Mouse (Mus musculus) kidney, adult 18-20 months (tissue): ENCODE measurements at regions not wholly inside any gene's neighbourhood (a gene's known extent, or its start where the extent isn't known, plus 50 kb on each side); places are given as distances from the start of the nearest gene placed in this dataset.

Experiments
- DNase-seq: peaks from one replicate; pipeline ENCODE4 v3.0.0; 2021

DNA sequence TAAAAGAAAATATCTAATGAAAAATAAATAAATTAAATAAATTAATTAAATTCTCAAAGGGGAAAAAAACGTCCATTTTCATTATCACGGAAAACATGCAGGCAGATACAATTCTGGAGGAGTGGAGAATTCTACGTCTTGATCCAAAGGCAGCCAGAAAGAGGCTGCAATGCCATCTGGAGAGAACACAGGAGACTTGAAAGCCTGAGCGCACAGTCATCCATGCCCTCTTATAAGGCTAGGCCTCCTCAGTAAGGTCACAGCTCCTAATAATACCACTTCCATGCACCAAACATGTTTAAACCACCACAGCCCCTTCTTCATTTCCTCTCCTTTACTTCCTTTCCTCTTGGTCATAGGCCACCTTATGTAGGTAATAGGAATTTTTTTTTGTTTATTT is 307.1 kb downstream of the Etv1 start:
- DNase-seq: no peak

DNA sequence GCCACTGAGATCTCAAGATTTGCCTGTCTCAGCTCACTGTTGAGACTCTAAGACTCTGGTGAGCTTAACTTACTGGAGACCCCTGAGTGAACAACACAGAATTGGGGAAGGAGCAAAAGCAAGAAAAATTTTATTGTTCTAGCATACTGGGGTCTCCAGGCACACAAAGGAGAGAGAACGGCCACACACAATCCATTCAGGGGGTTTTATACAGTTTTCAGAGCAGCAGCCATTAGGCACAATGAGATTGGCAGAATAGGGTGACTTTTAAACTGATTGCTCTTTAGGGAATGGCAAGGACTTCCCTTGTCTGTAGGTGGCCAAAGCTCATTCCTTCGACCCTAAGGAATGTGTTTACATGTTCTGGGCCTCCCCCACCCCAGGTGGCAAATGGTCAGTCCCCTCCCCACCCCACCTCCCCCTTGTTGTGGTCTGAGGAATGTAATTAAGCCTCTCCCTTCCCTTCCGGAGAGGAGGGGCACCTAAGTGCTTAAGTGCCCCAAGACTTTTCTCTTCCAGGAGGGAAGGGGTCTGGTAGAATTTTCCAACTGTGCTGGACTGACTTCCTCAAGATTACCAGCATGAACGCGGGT is 315.6 kb downstream of the Etv1 start:
- DNase-seq: no peak

DNA sequence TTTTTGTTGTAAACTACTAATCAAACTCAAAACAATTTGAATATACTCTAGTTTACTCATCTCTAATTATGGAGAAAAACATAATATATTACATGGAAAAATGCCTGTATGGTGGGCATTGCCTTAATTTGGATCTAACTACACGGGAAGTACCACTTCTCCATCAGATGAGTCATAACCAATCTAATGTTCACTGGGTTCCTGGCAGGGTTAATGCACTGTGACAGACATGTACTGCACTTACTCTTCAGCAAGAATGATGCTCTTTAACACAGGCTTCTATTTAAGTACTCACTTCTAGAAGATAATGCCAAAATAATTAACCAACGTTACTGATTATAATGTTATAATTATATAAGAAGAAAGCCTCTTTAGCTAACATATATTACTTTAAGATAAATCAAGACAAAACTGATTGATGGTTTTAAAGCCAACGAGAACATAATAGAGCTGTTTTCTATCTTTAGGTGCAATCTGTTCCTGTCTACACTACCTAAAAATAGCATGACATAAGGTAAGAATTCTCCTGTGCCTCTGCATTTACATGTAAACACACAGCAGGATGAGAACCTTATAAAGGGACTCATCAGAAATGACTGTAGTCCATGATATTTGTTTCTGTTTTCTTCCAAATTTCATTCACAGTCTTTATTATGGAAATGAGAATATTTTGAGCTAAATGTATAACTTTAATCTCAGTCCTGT is 344.4 kb downstream of the Etv1 start:
- no peak for DNase-seq

DNA sequence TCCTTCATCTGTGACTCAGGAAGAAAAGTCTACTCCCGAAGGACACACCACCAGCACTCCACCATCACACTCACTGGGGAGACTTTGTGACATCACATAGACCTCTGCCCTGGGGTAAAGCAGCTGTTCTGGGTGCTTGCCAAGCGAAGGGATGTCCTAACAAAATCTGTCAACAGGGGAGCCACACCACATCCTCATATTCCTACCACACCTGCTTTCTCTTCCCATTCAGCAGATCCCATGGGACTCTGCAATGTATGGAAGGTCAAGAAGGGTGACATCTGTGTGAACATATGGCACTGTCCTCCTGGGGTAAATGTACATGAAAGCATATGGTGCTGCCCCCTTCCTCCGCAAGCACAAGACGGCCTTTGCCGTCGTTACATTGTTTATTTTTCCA is 375.5 kb downstream of the Etv1 start:
- no peak for DNase-seq

DNA sequence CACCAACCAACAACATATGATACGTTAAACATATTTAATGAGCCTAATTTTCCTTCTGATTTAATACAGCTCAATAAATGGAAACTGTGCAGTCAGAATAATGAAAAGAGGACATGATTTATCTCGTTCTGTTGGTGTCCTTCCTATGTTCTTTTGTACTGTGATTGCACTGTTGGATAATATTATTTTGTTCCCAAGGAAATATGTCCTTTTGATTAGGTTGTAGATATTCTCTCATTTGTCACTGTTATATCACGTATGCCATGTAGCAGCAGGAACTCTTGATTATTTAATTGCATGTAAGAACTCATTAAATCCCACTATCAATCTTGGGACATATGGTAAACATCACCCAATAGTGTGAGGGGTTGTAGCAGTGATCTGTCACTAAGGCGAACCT is 397.8 kb downstream of the Etv1 start:
- DNase-seq: no peak

DNA sequence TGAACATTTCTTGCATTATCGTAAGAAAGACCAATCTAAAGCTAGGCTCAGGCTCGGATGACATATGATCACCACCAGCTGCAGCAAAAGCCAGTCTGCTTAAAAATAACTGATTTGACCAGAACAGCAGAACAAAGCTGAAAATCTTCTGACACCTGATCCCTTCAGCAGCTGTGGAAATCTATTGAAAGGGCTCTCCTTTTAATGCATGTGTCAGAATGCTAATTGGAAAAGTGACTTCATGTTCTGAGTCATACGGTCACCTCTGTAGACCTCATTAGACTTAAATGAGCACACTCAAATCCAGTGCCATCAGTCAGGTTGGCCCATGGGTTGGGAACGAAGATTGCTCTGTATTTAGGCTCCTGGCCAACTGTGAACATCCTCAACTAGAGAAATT is 444.9 kb downstream of the Etv1 start:
- DNase-seq: no peak

DNA sequence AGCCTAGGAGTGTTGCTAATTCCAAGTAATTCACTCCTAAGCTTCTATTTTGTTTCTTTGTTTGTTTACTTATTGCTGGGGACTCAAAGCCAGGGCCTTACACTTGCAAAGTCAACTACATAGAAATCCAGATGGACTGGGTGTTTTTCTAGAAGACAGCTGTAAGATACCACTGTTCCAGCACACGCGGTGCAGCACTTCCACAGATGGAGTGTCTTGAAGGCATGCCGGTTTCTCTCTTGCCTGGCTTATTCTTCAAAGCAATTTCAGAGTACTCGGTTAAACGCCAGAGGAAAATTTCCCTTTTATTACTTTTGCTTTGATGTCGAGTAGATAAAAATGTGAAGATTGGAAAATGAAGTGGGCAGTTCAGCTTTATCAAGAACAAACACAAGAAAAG is 477.4 kb downstream of the Etv1 start:
- DNase-seq: no peak

DNA sequence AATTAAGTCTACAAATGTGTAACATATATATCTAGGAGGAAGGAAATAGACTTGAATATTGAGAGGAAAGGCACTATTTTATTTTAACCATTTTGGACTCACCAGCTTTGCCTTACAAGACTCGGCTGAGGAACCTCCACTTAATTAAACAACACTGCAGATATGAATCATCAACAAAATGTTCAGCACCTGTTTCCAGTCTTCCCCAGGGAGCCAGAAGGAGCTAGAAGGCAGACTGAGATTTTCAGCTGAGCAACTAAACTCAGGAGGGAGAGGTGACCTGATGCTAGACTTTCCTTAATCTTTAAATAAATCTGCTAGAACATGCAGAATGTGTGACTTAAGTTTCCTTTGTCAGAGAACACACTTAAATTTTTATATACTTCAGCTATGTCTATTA is 478.4 kb downstream of the Etv1 start:
- DNase-seq: no peak

DNA sequence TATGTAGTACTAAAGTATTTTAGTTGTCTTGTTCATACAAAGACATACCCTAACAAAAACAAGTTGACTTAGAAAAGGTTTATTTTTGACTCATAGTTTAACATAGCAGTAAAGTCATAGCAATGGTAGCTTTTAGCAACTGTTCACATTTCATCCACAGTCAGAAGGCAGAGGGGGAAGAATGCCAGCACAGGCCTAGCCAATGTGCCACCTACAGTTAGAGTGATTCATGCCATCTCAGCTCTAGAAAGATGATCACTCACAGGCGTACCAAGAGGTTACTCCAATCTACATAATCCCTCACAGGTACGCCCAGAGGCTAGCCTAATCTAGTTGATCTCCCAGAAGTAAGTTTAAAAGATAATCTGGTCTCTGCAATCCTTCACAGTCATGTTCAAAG is 510.5 kb downstream of the Etv1 start:
- DNase-seq: no peak

DNA sequence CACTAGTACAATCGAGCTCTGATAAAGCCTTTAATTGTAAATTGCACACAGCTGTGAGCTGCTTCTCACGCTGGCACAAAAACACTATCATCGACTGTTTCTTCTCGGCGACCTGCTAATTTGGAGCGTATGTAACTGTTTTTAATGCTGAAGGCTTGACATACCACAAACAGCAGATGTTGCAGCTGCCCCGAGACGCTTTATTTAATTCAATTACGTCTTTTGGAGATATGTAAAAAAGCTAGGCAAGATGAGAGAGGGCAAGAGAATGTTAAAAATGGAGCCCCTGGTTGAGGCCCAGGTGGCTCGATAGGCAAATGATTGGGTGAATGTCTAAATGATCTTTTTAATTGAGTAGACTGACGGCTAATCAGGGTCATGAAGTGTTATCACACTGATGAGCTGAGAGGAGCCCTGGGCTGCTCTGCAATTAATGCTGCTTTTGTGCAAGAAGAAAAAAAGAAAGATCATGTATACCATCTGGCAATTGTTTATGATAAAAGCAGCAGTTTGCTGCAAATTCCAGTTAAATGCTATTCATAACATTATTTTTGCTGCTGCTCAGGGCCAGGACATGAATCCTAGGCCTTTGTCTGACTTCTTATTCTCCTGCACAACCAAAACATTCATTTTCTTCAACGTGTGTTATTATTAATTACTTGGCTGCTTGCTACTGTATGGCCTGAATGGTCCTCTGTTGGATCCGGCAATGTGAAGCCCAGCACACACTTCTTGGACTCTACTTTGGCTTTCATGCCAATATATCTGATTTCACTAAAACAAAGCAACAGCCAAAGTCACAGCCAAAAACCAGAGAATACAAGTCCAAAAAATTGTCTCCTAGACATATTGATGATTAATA is 522.4 kb downstream of the Etv1 start:
- no peak for DNase-seq

DNA sequence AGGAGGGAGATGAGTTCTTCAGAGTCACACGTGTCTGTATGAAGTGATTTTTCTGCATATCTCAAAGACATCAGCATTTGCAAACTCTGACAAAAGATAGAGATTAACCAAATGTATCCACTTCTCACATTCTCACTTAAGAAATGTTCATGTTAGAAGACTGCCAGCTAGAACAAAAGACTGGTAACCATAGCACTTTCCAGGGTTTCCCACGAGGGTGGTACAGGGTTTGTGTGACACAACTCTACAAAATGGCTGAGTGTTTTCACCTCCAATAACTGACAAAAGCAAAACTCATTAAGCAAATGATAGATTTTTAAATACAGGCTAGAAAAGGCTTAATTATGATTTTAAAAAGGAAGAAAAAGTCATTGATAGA is 523.0 kb downstream of the Etv1 start:
- DNase-seq: no peak

DNA sequence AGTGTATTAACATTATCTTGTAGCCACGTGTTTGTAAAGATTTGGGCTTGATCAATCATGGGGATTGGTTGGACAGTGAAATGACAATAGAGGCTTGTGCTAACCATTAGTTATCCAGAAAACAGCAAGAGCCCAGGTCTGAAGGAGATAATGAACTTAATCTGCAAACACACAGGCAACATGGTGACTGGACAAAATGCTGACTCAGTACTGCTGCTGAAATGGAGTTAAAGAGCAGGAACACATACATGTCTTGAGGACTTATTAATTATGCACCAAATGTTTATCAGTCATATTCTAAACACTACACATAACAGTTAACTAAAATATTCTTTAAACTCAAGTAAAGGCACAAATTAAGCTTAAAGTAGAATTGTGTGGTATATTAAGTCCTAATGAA is 528.6 kb downstream of the Etv1 start:
- DNase-seq: no peak

DNA sequence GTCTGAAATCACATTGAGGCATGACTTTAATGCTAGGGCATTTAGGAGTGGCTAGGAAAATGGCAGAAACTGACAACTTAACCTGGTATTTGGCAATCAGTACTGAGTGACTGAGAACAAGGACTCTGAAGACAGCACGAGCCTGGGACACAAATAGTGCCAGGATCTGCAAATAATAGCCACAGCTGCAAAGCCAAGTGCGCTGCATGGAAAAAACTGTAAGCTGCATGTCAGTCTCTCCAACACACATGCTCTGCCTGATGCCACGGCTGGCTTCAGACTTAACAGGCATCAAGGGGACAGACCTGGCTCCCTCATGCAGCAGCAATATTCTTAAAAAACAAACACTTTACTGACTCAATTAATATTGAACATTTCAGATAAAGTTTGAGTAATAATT is 530.7 kb downstream of the Etv1 start:
- no peak for DNase-seq

DNA sequence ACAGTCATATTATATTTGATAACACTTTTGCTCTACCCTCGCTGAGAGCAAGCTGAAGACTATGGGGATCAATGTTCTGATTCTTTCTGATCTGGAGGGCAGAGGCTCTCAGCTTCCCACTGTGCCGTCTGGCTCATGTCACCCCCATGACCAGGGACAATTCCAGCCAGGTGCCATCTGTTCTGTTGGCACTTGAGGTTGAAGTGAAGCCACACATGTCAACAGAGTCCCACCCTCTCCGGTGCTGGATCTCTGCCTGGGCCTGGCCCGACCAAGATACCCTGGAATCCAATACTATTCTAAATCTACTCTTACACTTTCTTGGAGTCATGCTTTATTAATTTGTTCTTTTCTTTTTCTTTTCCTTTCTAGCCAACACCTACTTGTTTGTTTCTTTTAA is 538.0 kb downstream of the Etv1 start:
- DNase-seq: no peak

DNA sequence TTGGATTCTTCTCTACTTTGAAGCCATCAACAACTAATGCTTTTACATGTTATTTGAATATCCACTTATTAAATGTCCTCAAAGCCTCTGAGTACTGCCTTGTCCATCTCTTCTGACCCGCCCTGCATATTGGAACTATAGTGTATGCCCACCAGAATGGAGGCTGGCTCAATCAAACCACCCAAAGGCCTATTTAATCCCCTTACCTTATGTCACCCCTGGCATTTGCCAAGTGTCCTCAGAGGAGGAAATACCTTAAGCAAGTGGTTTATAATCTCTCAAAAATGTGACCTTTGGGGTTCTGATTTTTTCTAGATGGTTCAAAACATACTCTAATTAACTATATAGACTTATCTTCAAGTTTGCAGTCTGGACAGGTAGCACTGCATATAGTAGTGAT is 542.3 kb downstream of the Etv1 start:
- no peak for DNase-seq

DNA sequence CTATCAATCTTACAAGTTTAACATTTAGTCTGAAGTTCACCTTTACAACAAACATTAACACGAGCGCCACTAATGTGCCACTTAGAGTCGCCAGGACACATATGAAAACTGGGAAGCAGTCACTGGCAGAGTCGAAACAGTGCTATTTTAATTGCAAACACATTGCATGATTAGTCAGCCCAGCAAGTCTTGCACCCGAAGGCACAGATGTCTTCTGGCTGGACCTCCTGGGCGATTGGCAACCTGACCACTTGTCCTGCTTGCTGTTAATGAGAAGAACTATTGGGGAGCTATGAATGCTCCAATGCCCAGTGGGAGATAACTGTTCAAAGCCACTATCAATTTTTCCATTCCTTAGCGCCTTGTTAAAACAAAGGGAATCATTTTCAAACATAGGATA is 547.0 kb downstream of the Etv1 start:
- DNase-seq: peak; percentile 11

DNA sequence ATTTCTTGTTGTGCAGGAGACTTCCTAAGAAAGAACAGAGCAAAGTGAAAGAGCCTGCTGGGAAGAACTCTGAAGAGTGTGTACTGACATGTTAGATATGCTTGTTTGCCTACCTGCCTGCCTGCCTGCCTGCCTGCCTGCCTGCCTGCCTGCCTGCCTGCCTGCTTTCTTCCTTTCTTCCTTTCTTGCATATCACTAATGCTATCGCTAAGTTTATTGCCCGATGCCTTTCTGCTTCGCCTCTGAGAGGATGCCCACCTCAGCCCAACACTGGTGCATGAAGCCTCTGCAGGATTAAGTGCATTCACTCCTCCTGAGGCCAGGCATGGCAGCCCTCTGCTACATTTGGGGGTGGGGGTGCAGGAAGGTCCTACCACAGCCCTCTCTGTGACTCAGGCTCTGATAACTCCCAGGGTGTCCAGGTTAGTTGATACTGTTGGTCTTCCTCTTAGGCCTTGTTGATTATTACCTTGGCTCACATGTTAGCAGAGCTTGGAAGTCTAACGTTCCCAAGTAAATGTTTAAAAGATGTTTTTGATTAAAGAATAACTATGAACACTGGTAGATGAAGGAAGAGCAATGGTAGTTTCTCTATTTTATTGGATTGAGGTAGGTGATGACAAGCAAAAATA is 547.6 kb downstream of the Etv1 start:
- DNase-seq: peak; percentile 18

DNA sequence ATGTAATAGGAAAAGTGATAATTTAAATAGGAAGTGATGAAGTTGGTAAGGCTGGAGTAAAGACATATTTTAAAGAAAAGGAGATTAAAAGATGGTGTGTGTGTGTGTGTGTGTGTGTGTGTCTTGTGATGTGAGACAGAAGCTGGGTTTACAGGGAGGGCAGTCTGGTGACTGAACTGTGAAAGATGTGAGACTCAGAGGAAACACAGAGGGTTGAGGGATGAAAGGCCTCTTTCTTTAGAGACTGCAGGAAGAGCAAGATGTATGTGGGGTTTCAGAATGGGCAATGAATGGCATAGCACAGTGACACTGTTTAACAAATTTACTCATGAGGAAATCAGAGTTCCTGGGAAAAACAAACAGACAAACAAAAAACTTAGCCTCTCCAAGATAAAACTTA is 549.2 kb downstream of the Etv1 start:
- DNase-seq: no peak

DNA sequence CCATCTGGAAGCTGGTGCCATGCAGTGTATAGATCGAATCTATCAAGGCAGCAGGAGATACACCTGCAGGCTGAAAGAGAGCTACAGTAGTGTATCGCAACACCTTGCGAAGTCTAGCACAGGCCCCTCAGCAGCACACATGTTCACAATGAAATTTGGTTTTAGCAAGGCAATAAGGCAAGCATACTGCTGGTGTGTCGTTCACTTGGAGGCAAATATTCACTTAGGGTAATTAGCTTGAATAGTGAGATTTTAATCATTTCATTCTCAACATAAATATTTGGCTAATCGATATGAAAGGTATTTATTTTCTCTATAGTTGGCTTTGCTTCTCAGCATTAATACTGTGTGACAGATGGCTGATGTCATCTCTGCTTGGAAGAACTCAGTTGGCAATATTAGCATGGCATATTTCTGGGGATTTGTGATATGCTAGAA is 559.9 kb downstream of the Etv1 start:
- DNase-seq: no peak

DNA sequence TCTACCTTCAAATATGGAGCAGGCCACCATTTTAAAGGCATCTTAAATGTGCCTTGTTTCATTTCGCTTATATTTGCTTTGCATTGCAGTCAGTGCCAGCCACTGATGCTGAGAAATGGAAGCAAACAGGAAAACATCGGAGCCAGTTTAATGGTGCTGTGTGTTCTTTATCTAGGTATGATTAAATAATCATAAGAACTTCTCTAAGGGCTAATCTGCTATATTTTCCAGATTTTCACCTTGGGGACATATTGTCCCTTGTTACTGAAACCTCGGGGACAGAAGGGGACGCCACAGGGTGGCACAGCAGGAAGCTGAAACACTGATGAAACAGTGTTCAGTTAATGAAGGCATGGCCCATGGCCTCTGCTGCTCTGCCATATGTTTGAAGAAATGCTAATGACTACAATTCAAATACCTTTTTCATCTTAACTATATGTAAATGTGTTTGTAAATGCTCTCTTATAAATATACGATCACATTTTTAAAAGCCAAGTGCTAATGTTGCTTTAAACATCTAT is 562.6 kb downstream of the Etv1 start:
- no peak for DNase-seq

DNA sequence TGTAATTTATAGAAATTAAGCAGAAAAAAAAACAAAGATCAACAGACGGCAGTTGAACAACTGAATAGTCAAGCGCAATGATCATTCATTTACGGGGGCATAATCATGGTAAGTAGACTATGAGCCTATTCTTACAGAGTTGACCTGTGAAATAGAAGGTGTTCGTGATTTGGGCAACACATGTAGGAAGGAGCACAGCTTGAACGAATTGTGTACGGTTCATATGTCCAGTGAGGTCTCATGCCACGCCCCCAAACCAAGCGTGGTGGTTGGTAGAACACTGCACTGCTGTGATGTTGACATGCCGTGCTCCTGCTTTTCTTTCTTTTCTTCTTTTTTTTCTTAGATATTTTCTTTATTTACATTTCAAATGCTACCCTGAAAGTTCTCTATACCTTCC is 563.1 kb downstream of the Etv1 start:
- DNase-seq: no peak

DNA sequence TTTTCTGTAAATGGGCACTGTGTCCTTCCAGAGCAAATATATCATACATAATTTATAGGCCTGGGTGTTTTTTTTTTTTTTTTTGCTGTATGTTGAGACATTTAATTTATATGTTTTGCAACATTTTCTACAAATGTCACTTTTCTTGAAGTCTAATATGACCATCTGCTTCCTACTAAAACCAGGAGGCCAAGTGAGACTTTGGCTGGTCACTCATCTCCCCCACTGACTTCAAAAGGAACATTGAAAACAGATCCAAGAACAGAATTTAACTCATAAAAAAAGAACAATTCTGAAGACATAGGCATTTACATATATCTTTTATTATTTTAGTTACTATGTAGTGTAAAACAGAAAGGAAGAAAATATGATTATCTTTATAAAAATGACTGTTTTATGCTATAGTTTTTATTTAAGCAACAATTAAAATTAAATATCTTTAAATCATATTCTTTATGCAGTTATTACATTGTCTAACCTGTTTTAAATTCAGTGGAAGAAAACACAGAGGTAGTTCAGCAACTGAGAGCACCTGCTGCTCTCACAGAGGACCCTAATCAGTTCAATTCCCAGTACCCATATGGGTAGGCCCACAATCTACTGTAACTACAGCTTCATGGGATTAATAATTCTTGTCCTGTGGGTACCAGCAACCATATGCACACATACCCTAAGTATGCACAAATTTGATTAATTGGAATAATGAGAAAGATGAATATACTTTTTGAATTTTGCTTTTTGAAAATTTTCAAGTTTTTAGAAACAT is 592.5 kb downstream of the Etv1 start:
- DNase-seq: no peak

DNA sequence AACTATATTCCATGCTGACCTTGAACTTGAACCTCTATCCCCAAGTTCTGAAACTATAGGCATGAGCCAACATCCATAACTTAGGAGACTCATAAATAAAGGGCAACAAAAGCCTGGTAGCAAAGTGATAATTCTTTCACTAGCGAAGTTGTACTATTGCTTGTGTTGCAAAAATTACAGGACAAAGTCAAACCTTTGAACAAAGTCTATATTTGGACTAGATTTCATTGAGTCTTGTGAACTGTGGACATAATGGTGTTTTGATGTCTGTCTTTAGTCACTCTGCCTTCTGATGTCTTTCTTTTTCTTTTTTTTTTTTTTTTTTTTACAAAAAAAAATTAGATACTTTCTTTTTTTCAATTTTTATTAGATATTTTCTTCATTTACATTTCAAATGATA is 594.5 kb downstream of the Etv1 start:
- DNase-seq: no peak
